In genomic region chr4:49583965-49584831, GRCm38 (mm10) we compare ENCODE assay signal across 10 mouse cellular contexts. TPM values are rescaled to one million over a fixed set of nuclear protein-coding genes. Genes with fewer than 3 reads are reported as not detected.
A peak's percentile ranks its signal among the peaks of the same experiment; 100 is the strongest.
DNase-seq lines count a peak whose midpoint lies in the region; ATAC-seq and TF ChIP-seq lines count a peak whose summit lies in the region.
"Had no signal": no experiment of that assay in that cellular context is flagged by ENCODE, and none has a peak within 500 bp of the region (broad histone marks: within the 10 kb centered on the region; RNA-seq: fewer than 3 reads in every experiment).

No protein-coding gene starts in this region.

- peak; percentile 15 for DNase-seq in layer of hippocampus, adult 9-11 months
- DNase-seq in layer of hippocampus, adult 8-10 months (ENCODE audit: low spot score in 2 of 2) = no peak
- DNase-seq in brain, embryonic 14.5 days (ENCODE audit: low read depth) = peak; percentile 55
- DNase-seq in ovary, postnatal 36 days (ENCODE audit: low spot score) = no peak
- DNase-seq: cerebellum, adult 9-10 months; gastrocnemius, postnatal 10 days had no signal

- 44% methylated on average over 14 of the region's 14 CpGs for WGBS in heart, embryonic 14.5 days
- WGBS in neural tube, embryonic 14.5 days = 58% methylated on average over 14 of the region's 14 CpGs

- no peaks in the 10 kb centered on the region for H3K27me3 ChIP-seq in heart, embryonic 14.5 days (ENCODE audit: control insufficient read depth, insufficient read depth, low read length)
- no peaks in the 10 kb centered on the region for H3K27me3 ChIP-seq in neural tube, embryonic 14.5 days (ENCODE audit: control insufficient read depth, insufficient read depth, low read length)
- H3K27me3 ChIP-seq: neural tube, embryonic 12.5 days had no signal

- H3K27ac ChIP-seq in heart, embryonic 14.5 days (replicated peaks in 1 of 2; ENCODE audit: control insufficient read depth in 1 of 2, insufficient read depth in 1 of 2, low read depth in 2 of 2, low read length in 2 of 2) = peak overlapping the region; percentile 74 to 76
- 0 out of 2 replicates have a peak overlapping the region, but pooled peaks have one; percentile 39 for H3K27ac ChIP-seq in neural tube, embryonic 14.5 days (ENCODE audit: low read depth, low read length)
- H3K27ac ChIP-seq: neural tube, embryonic 12.5 days had no signal

- H3K9ac ChIP-seq in heart, embryonic 14.5 days (ENCODE audit: low read length) = no peak overlapping the region
- H3K9ac ChIP-seq in neural tube, embryonic 14.5 days (replicated peaks; ENCODE audit: low read depth, low read length) = no peak overlapping the region
- H3K9ac ChIP-seq: neural tube, embryonic 12.5 days had no signal

- H3K4me1 ChIP-seq in heart, embryonic 14.5 days (ENCODE audit: control insufficient read depth in 2 of 2, insufficient read depth in 2 of 2, low read length in 2 of 2) = peaks cover 13 to 31% of the 10 kb centered on the region in 2 experiments
- H3K4me1 ChIP-seq in neural tube, embryonic 14.5 days (ENCODE audit: control insufficient read depth, insufficient read depth, low read length) = peaks cover 11% of the 10 kb centered on the region; the same call in 1 of the 2 replicates

- peaks cover 31% of the 10 kb centered on the region for H3K36me3 ChIP-seq in heart, embryonic 14.5 days (ENCODE audit: control insufficient read depth, insufficient read depth, low read length)
- peaks cover 6% of the 10 kb centered on the region; the same call in 1 of the 2 replicates for H3K36me3 ChIP-seq in neural tube, embryonic 14.5 days (ENCODE audit: control insufficient read depth, insufficient read depth, low read length)

- H3K4me2 ChIP-seq in heart, embryonic 14.5 days (ENCODE audit: low read length) = no peak overlapping the region
- H3K4me2 ChIP-seq in neural tube, embryonic 14.5 days (ENCODE audit: low read depth, low read length) = no peak overlapping the region
- H3K4me2 ChIP-seq: neural tube, embryonic 12.5 days had no signal

- TF ChIP-seq POLR2A in brain, embryonic 14.5 days (IDR thresholded peaks at IDR 0.05; ENCODE audit: borderline replicate concordance, extremely low read depth, insufficient read depth, insufficient read length, poor library complexity, severe bottlenecking) = no peak

- no peak overlapping the region for H3K4me3 ChIP-seq in heart, embryonic 14.5 days (ENCODE audit: control insufficient read depth in 1 of 2, insufficient read depth in 1 of 2, low read depth in 1 of 2, low read length in 2 of 2)
- no peak overlapping the region for H3K4me3 ChIP-seq in neural tube, embryonic 14.5 days (ENCODE audit: low read depth, low read length)
- H3K4me3 ChIP-seq: neural tube, embryonic 12.5 days had no signal

- H3K9me3 ChIP-seq in heart, embryonic 14.5 days (ENCODE audit: control insufficient read depth, low read length) = no peaks in the 10 kb centered on the region
- no peaks in the 10 kb centered on the region for H3K9me3 ChIP-seq in neural tube, embryonic 14.5 days (ENCODE audit: control insufficient read depth, low read length)
- H3K9me3 ChIP-seq: neural tube, embryonic 12.5 days had no signal

- ATAC-seq in heart, embryonic 14.5 days (ENCODE audit: insufficient number of reproducible peaks, insufficient read depth, low FRiP score, low read depth) = no peak
- 0 out of 2 replicates have a peak, but pooled peaks have one; percentile 25 for ATAC-seq in neural tube, embryonic 14.5 days (ENCODE audit: low read depth)
- ATAC-seq in megakaryocyte, adult 5-6 weeks (ENCODE audit: poor library complexity, severe bottlenecking) = no peak

- no peak for TF ChIP-seq CTCF in brain, embryonic 14.5 days (IDR thresholded peaks at IDR 0.05; ENCODE audit: borderline replicate concordance, extremely low read depth, insufficient read depth, insufficient read length)

RNA-seq across cellular contexts. Expression of gene Tmem246, which starts 13.5 kb away (rescaled TPM):
- total RNA-seq in layer of hippocampus, adult 8-10 months (2022) = 10 to 100 TPM; 68.9 to 76.0 (median 69.6) TPM
- polyA plus RNA-seq in brain, embryonic 14.5 days (2012; rRNA removed) = 51.0 and 61.6 TPM in 2 replicates
- polyA plus RNA-seq in heart, embryonic 14.5 days (2014; fragmentation: Nextera tagmentation; extraction: Ambion mirVana) = 55.4 and 59.1 TPM in 2 replicates
- polyA plus RNA-seq in neural tube, embryonic 14.5 days (2014; fragmentation: Nextera tagmentation; extraction: Ambion mirVana) = 111 and 138 TPM in 2 replicates
- total RNA-seq in megakaryocyte, adult 5-6 weeks (2015) = not detected in 2 replicates
- not detected in 2 replicates for total RNA-seq in megakaryocyte, adult 5-6 weeks (2017)

RNA-seq across cellular contexts. Expression of gene Aldob, which starts 34.9 kb away (rescaled TPM):
- 1 to 10 TPM; 2.3 to 4.1 (median 2.6) TPM for total RNA-seq in layer of hippocampus, adult 8-10 months (2022)
- 0.81 and 1.1 TPM in 2 replicates for polyA plus RNA-seq in brain, embryonic 14.5 days (2012; rRNA removed)
- polyA plus RNA-seq in heart, embryonic 14.5 days (2014; fragmentation: Nextera tagmentation; extraction: Ambion mirVana) = 0.13 and 0.19 TPM in 2 replicates
- 0.45 and 0.91 TPM in 2 replicates for polyA plus RNA-seq in neural tube, embryonic 14.5 days (2014; fragmentation: Nextera tagmentation; extraction: Ambion mirVana)
- total RNA-seq in megakaryocyte, adult 5-6 weeks (2015) = not detected in 2 replicates
- total RNA-seq in megakaryocyte, adult 5-6 weeks (2017) = not detected in 2 replicates
- polyA plus RNA-seq: neural tube, embryonic 12.5 days had no signal

RNA-seq across cellular contexts. Expression of gene Rnf20, which starts 47.6 kb away (rescaled TPM):
- total RNA-seq in layer of hippocampus, adult 8-10 months (2022) = 10 to 100 TPM; 69.0 to 90.0 (median 83.4) TPM
- polyA plus RNA-seq in brain, embryonic 14.5 days (2012; rRNA removed) = 53.8 and 64.7 TPM in 2 replicates
- polyA plus RNA-seq in heart, embryonic 14.5 days (2014; fragmentation: Nextera tagmentation; extraction: Ambion mirVana) = 30.9 and 33.3 TPM in 2 replicates
- polyA plus RNA-seq in neural tube, embryonic 14.5 days (2014; fragmentation: Nextera tagmentation; extraction: Ambion mirVana) = 63.0 and 66.7 TPM in 2 replicates
- total RNA-seq in megakaryocyte, adult 5-6 weeks (2015) = 31.9 and 38.2 TPM in 2 replicates
- total RNA-seq in megakaryocyte, adult 5-6 weeks (2017) = 107 and 137 TPM in 2 replicates

Comparison
In these comparisons a context has a peak if more than half of its experiments do, and no peak if none do; other contexts are left out.
1. DNase-seq: peak in layer of hippocampus, adult 9-11 months (single experiment) and brain, embryonic 14.5 days (single experiment); none in layer of hippocampus, adult 8-10 months (0 of 2) and ovary, postnatal 36 days (single experiment).